Mouse (Mus musculus) liver, embryonic 14.5 days (tissue): ENCODE measurements around the gene Tcte3. TPM values are rescaled to one million over a fixed set of nuclear protein-coding genes. Genes with fewer than 3 reads are reported as not detected.

Source experiments
- ATAC-seq: fragments of 200-750 bp; cut with Nextera tagmentation; 2 replicates; pipeline ENCODE4 v1.8.0; 2017; ENCODE audit warnings: moderate number of reproducible peaks, mild to moderate bottlenecking, moderate library complexity; ENCODE audit not compliant: insufficient read depth
- DNase-seq, 3 experiments: peaks; one replicate each; pipeline ENCODE4 v3.0.0-alpha.2; 2012 to 2013; ENCODE audit warnings: low read depth in 3 of 3, low spot score in 3 of 3
- H3K27ac ChIP-seq: fragments of 300-500 bp; sonication (generic); 2 replicates; pipeline ENCODE4 v1.5.1; 2014; ENCODE audit warnings: moderate library complexity, mild to moderate bottlenecking, control low read depth, inconsistent platforms
- H3K27me3 ChIP-seq: fragments of 300-500 bp; sonication (generic); 2 replicates; pipeline ENCODE4 v1.6.1; 2014; ENCODE audit warnings: mild to moderate bottlenecking, low read length, moderate library complexity; ENCODE audit not compliant: control insufficient read depth, insufficient read depth
- H3K36me3 ChIP-seq: fragments of 300-500 bp; sonication (generic); replicated peaks from 2 replicates; pipeline ENCODE4 v1.6.1; 2014; ENCODE audit warnings: low read depth; ENCODE audit not compliant: control insufficient read depth, insufficient read depth
- H3K4me1 ChIP-seq, 2 experiments: fragments of 200-500 bp in 1 of 2; fragments of 300-500 bp in 1 of 2; sonication (generic) in 1 of 2; replicated peaks; 2 replicates each; pipeline ENCODE4 v1.6.1; 2012 to 2014; ENCODE audit warnings: antibody characterized with exemption in 1 of 2, inconsistent platforms in 1 of 2, low read length in 1 of 2; ENCODE audit not compliant: control insufficient read depth in 2 of 2, insufficient read depth in 2 of 2
- H3K4me2 ChIP-seq: fragments of 300-500 bp; sonication (generic); 2 replicates; pipeline ENCODE4 v1.6.1; 2014; ENCODE audit warnings: low read depth, mild to moderate bottlenecking, control low read depth, moderate library complexity
- H3K4me3 ChIP-seq, 2 experiments: fragments of 200-500 bp in 1 of 2; fragments of 300-500 bp in 1 of 2; sonication (generic) in 1 of 2; 2 replicates each; pipeline ENCODE4 v1.5.1; 2012 to 2014; ENCODE audit warnings: low read depth in 2 of 2, low read length in 2 of 2, mild to moderate bottlenecking in 2 of 2, control low read depth in 1 of 2, inconsistent platforms in 1 of 2, moderate library complexity in 1 of 2; ENCODE audit not compliant: insufficient read depth in 1 of 2
- H3K9ac ChIP-seq: fragments of 300-500 bp; sonication (generic); replicated peaks from 2 replicates; pipeline ENCODE4 v1.6.1; 2014; ENCODE audit warnings: mild to moderate bottlenecking, control low read depth, moderate library complexity
- H3K9me3 ChIP-seq: fragments of 300-500 bp; sonication (generic); 2 replicates; pipeline ENCODE4 v1.6.1; 2016; ENCODE audit warnings: low read length, mixed read lengths; ENCODE audit not compliant: control insufficient read depth
- CTCF ChIP-seq: IDR thresholded peaks from 2 replicates; pipeline ENCODE4 v1.5.1; 2016; ENCODE audit warnings: antibody characterized with exemption, low read depth, control low read depth
- EP300 ChIP-seq: IDR thresholded peaks from 2 replicates; pipeline ENCODE4 v1.6.1; 2016; ENCODE audit warnings: antibody characterized with exemption, low read depth
- WGBS: fragments of 180-500 bp; shearing (Covaris S2); extraction: QIAGEN DNeasy Blood & Tissue Kit; methylation state at CpG from one replicate; pipeline ENCODE4 v1.1.7; 2014; ENCODE audit not compliant: insufficient replicate concordance; 5-methylcytosine and 5-hydroxymethylcytosine counted together
- polyA plus RNA-seq, 2 experiments: library from polyadenylated mRNA; depleted of rRNA in 1 of 2; stranded (reverse) in 1 of 2; unstranded in 1 of 2; fragments of >200 nt; fragmentation: Nextera tagmentation in 1 of 2; extraction: Ambion mirVana in 1 of 2; gene quantifications; 2 replicates each; pipeline versions ENCODE4 v1.2.1 to v1.2.3; 2012 to 2014

Tcte3 gene
- polyA plus RNA-seq, 2 experiments = 1.3 to 2.9 TPM

DNA sequence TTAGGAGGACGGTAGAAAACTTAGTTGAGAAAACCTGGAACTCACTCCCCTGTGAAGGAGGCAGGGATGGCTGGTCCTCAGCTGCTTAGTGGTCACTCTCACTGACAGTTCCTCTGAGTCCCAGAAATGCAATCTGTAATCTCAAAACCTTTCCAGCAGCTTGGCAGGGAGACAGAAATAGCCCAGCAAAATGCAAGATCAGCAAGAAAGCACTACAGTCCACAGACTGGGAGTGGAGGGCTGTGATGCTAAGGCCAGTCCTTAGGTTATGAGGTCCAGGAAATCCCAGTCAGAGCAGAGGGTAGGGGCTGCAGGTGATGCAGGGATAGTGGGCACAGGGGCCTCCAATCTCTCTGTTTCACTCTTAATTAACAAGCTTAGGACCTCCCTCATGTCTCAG is 25.6 kb upstream of the Tcte3 start:
- H3K36me3 ChIP-seq = no peaks in the 10 kb centered on the region; the same call in 1 of the 2 replicates
- DNase-seq = no peak
- H3K4me2 ChIP-seq = no peak overlapping the region
- H3K9ac ChIP-seq = no peak overlapping the region
- no peak for TF ChIP-seq CTCF
- no peak for TF ChIP-seq EP300
- H3K27me3 ChIP-seq = no peaks in the 10 kb centered on the region
- peaks cover 0 to 17% of the 10 kb centered on the region in 2 experiments; a peak in 2 of 4 replicates for H3K4me1 ChIP-seq
- H3K27ac ChIP-seq = no peak overlapping the region
- H3K9me3 ChIP-seq = no peaks in the 10 kb centered on the region
- no peak overlapping the region for H3K4me3 ChIP-seq
- ATAC-seq = no peak
- WGBS = 72% methylated on average over 1 of the region's 1 CpGs

DNA sequence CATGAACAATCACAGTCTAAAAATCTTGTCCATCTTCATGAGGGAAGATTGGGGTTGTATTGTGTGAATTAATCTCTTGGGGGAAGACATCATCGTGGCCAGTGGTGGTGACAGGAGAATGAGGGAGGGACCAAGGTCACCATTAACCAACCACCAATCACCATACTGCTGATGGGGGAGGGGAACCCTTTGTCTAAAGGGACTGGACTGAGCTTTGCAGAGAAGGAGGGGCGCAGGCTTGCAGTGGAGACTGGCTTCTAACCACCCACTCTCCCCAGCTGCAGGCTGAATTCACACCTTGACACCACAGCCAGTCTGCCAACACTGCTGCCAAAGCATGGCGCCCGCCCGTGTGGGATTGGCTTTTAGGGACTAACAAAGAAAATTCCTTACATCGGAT is 24.8 kb upstream of the Tcte3 start:
- no peak overlapping the region for H3K4me2 ChIP-seq
- no peaks in the 10 kb centered on the region for H3K27me3 ChIP-seq
- ATAC-seq (no peak), DNase-seq (no peak)
- H3K4me1 ChIP-seq = peaks cover 0 to 17% of the 10 kb centered on the region in 2 experiments; a peak in 2 of 4 replicates
- WGBS = 59% methylated on average over 6 of the region's 6 CpGs
- H3K36me3 ChIP-seq = no peaks in the 10 kb centered on the region; the same call in 1 of the 2 replicates
- no peak overlapping the region for H3K27ac ChIP-seq
- H3K9me3 ChIP-seq = no peaks in the 10 kb centered on the region
- TF ChIP-seq EP300 = no peak
- TF ChIP-seq CTCF = no peak
- H3K4me3 ChIP-seq = no peak overlapping the region
- no peak overlapping the region for H3K9ac ChIP-seq

DNA sequence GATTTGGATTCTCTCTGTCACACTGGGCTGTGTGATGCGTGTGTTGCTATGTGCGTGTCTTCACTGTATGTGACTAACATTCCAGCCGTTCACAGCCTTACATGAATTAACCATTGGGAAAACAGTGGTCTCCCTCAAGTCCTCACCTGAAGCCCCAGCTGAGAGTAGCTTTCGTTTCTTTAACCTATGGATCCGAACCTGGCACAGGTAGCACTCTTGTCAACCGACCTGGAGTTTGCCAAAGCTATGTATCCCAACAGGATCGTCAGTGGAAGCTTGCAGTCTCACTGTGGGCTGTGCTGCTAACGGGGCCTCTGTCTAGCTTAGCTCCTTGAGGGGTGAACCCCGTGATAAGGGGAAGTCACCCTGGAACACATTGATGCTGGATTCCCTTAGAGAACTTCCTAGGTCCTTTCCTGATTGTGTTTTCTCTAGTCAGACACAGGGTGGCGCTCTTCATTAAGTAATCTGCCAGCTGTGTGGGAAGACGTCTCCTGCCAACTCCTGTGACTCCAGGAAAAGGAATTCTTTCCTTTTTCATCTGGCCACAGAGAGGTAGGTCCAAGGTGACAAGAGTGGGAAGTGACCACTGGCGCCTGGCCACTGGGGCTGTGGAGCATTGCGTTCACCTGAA is 24.2 kb upstream of the Tcte3 start:
- WGBS = 44% methylated on average over 13 of the region's 13 CpGs

DNA sequence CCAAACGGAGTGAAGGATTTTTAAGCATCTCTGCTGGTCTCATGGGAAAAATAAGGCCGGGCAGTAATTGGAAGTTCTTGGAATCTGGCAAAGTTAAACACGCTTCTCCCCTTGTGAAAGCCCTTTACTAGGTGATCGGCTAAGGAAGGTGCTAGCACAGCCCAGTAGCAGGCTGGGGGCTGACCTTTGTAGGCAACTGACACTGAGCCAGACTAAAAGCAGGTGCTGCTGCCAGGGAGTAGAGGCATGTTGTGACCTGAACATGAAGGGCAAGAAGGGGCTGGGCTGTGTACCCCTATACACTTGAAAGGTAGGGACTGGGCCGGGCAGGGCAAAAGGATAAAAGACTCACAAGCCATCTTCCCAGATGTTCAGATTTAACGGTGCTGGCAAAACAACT is 19.1 kb upstream of the Tcte3 start:
- Histone ChIP-seq H3K4me1 (no peaks in the 10 kb centered on the region), H3K27me3 (no peaks in the 10 kb centered on the region), H3K9ac (no peak overlapping the region), H3K27ac (no peak overlapping the region), H3K4me3 (no peak overlapping the region), H3K36me3 (peaks cover 10% of the 10 kb centered on the region), H3K9me3 (no peaks in the 10 kb centered on the region), H3K4me2 (no peak overlapping the region)
- TF ChIP-seq EP300 (no peak), CTCF (no peak)
- 80% methylated on average over 6 of the region's 6 CpGs for WGBS
- DNase-seq (no peak), ATAC-seq (no peak)

More for the DNA sequence above, 24.2 kb upstream of the Tcte3 start:
- no peaks in the 10 kb centered on the region for H3K27me3 ChIP-seq
- TF ChIP-seq EP300 (no peak), CTCF (peak; percentile 73)
- DNase-seq (peak in 2 of 3 experiments; percentile 22 to 35), ATAC-seq (no peak)
- H3K27ac ChIP-seq = no peak overlapping the region
- peaks cover 0 to 17% of the 10 kb centered on the region in 2 experiments; a peak in 2 of 4 replicates for H3K4me1 ChIP-seq
- no peak overlapping the region for H3K4me2 ChIP-seq
- H3K4me3 ChIP-seq = no peak overlapping the region
- H3K36me3 ChIP-seq = no peaks in the 10 kb centered on the region; the same call in none of the 2 replicates
- H3K9ac ChIP-seq = no peak overlapping the region
- H3K9me3 ChIP-seq = no peaks in the 10 kb centered on the region

DNA sequence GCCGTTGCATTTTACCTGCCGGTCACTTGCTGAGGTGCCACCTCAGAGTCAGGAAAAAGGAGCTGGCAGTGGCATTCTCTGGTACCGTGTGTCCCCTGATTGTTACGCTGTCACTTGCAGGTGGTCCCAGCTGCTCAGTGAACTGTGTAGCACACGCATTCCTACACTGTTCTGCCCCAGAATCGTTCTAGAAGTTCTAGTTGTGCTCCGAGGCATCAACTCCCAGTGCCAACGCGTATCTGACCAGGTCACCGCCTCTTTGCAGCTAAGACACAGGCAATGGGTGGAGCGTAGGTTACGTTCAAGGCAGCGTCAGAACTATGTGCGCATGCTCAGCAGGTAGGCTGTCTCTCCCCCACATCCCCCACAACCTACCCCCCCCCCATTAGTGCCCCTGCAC is 18.4 kb upstream of the Tcte3 start:
- H3K27me3 ChIP-seq = no peaks in the 10 kb centered on the region
- no peak overlapping the region for H3K27ac ChIP-seq
- H3K9me3 ChIP-seq = no peaks in the 10 kb centered on the region
- TF ChIP-seq EP300 (no peak), CTCF (no peak)
- no peaks in the 10 kb centered on the region for H3K4me1 ChIP-seq
- no peak overlapping the region for H3K9ac ChIP-seq
- no peak for ATAC-seq
- H3K4me2 ChIP-seq = no peak overlapping the region
- no peak overlapping the region for H3K4me3 ChIP-seq
- 85% methylated on average over 14 of the region's 14 CpGs for WGBS
- DNase-seq = no peak
- peaks cover 10% of the 10 kb centered on the region for H3K36me3 ChIP-seq
